Mouse (Mus musculus) left cerebral cortex, postnatal 36 days (tissue): ENCODE measurements at regions not wholly inside any gene's neighbourhood (a gene's known extent, or its start where the extent isn't known, plus 50 kb on each side); places are given as distances from the start of the nearest gene placed in this dataset.
A peak's percentile ranks its signal among the peaks of the same experiment; 100 is the strongest.

Experiments
- DNase-seq, 2 experiments: peaks; one replicate each; pipeline ENCODE4 v3.0.0; 2021 to 2022; ENCODE audit warnings: low spot score in 2 of 2, mixed read lengths in 1 of 2
- intact Hi-C: fragments of 180-260 bp; cut with DNase I; formaldehyde crosslinking; loops from one replicate; pipeline ENCODE4 v1.15.1; 2025

DNA sequence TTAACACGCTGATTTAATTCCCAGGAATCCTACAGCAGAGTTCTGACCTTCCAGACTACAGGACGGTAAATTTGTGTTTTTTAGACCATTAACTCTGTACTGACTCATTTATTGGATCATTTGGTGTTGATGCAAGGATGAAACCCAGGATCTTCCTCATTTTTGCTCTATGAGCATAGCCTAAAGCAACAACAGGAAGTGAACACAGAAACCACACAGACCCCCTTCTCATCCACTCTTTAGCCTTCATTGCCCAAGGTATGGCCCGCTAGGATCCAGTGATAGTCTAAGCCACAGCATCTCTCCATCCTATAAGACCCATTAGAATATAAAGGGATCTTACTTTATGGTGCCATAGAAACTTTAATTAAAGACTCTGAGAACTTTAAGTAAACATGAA lies 56.5 kb upstream of the Grin2b start:
- intact Hi-C loops = no loop called here
- no peak for DNase-seq

DNA sequence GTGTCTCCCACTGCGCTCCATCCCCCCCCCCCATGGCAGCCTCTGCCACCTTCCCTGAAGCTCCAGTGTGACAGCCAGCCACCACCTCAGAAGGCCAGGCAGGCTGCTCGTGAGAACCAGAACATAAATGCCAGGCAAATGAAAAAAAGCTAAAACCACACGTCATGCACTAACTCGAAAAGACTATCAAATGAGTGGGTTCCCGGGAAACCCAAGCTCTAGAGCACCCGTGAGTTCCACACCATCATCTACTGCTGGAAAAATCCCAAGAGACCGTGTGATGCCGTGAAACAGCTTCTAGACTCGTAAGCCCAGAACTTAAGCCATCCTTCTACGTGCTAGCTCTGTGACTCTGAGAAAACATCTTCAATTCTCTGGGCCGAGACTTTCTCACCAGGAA lies 62.2 kb upstream of the Grin2b start:
- intact Hi-C loops = loop anchor here (5.0 kb wide), 1 partner anchor 63 kb away; the partner anchor contains the start of gene Grin2b
- peak in 1 of 2 experiments; percentile 44 for DNase-seq

DNA sequence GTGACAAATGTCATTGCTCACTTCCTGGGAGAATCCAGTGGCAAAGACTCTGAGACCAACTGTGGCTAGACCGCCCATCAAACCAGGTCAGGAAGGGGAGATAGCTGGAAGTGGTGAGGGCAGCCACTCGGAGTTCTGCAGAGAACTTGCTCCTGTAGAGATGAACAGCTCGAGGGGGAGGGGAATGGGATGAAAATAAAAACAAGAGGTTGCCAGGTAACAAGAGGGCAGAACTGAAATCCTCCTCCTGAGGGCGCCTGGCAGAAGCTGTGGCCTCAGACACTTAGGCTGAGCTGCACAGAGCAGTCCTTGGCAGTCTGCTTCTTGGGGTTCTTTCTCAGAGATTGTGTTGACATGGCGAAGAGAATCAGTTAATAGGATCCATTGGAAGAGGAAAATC lies 65.7 kb upstream of the Grin2b start:
- intact Hi-C loops = loop anchor here (5.0 kb wide), 1 partner anchor 67 kb away; the partner anchor contains the start of gene Grin2b
- no peak for DNase-seq

DNA sequence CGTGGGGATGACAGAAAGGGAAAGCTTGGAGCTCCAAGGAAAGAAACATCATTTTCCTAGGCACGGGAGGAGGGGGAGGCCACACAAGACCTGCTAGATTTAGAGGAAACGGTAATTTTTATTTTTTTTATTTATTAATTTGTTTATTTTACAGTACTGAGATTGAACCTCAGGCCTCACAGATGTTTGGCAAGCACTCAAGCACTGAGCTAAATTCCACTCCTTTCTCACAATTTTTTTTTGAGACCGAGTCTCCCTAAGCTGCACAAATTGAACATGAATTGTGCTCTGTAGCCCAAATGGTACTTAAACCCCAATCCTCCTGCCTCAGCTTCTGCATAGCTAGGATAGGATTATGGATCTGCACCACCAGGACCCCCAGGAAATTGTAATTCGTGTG lies 66.1 kb upstream of the Grin2b start:
- intact Hi-C loops = loop anchor here (5.0 kb wide), 1 partner anchor 67 kb away; the partner anchor contains the start of gene Grin2b
- DNase-seq = no peak

DNA sequence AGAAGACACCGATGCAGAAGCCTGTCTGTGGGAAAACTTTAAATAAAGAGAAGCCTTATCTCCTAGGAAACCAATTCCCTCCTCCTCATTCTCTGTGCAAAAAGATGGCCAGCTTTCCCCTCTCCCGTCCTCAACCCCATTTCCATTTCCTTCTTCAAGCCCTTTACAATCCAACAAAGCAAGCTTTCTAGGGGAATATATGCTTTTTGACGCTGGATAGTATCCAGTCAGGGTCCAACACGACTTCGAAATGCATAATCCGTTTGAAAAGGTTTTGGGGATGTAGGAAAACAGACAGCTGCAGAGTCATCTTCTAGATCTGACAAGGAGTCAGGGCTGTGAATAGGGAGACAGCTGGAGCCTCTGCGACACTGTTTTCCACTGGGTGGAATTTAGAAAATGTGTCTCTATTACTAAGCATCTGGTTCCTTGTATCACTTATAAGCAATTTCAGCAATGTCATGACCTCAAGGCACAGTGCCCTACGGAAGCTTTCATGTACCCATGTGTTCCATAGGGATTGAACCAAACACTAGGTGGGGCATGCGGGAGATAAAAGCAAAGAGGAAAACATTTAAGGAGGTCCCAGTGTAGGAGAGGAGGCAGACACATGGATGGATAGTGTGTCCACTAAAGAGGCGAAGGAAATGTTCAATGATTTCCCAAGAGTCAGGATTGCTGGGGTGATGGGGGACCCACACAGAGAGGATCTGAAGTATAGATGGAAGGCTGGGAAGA lies 68.4 kb upstream of the Grin2b start:
- intact Hi-C loops = loop anchor here (5.0 kb wide), 2 partner anchors 61 to 101 kb away; no protein-coding TSS in a partner anchor
- DNase-seq = peak; percentile 63 to 74

DNA sequence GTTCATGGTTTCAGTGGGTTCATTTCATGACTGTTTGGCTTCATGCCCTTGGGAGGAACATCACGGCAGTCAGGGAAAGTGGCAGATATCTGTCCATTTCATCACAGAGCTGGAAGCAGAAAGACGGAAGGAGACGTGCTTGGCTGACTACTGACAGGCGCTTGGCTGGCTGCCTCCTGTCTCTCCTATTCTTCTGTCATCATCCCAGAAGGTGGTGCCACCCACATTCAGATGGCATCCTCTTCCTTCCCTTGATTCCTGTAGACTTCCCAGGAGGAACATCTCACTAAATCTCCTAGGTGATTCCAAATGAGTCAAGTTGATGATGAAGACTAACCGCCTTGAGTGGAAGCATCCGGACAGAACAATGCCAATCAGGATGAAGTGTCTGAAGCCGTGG lies 71.6 kb upstream of the Grin2b start:
- DNase-seq = no peak
- intact Hi-C loops = loop anchor here (5.0 kb wide), 2 partner anchors 57 to 97 kb away; no protein-coding TSS in a partner anchor

DNA sequence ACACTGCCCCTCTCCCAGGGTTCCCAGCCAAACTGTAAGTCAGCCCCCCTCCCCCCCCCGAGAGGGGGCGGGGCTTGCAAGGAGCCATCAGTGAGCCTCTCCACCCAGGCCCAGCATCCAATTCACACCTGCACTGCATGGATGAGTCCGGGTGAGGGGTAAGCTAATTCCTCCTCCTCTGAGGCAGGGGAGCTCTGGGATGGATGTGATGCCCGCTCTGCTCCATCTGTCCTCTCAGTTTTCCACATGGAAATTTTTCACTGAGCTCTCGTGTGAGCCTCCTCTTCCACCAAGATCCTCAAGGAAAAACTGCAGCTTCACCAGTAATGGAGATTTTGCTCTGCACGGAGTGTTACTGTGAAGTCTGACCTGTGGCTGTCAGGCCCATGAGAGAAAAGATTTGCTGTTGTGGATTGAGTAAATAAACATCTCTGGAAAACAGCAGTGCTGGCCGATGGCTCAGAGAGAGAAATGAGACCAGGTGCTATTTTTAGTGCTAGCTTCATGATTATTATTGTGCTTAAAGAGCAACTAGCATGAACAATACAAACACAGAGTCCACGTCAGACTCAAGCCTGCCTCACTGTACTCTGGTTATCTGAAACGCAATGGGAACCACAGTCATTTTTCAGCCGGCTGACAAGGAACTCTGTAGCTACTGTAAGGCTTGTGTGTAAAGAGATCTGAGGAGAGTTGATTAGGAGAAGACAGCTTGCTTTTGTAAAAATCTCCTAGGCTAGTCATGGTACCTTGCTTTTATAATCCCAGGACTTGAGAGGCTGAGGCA lies 71.4 kb upstream of the Gm8994 start:
- intact Hi-C loops = no loop called here
- no peak for DNase-seq

DNA sequence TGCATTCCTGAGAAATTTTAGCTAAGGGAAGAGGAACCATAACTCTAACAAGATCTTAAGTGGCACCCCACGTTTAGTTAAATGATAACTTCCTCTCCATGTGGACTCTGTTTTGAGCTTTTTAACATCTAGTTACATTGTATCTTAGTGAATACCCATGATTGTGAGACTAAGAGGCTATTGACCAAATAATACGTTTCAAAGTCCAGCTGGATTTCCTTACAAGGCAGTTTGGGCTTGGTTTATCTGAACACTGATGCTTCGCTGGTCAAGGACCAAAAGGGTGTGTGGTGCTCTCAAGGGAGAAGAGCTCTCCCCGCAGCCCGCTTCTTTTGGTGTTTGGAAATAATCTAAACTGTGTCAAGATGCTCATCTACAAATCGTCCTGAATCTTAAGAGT lies 51.6 kb upstream of the Gm8994 start:
- DNase-seq = no peak
- intact Hi-C loops = no loop called here

DNA sequence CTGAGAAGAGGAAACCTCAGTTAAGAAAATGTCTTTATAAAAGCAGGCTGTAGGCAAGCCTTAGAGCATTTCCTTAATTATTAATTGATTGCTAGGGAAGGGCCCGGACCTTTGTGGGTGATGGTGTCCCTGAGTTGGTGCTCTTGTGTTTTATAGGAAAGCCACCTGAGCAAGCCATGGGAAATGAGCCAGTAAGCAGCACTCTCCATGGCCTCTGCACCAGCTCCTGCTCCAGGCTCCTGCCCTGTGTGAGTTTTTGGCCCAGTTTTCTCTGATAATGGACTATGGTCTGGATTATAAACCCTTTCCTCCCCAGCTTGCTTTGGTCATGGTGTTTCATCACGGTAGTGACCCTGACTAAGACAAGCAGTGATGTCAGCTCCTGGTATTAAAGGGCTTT lies 50.6 kb upstream of the Gm8994 start:
- no peak for DNase-seq
- intact Hi-C loops = no loop called here
